Mouse (Mus musculus): ENCODE results near the gene Tysnd1. TPM values are rescaled to one million over a fixed set of nuclear protein-coding genes. Genes with fewer than 3 reads are reported as not detected.
A peak's percentile ranks its signal among the peaks of the same experiment; 100 is the strongest.

Gene Tysnd1
- polyA plus RNA-seq, 1 experiment from 2014 or later, result 41.4 TPM

- H3K9me3 ChIP-seq (ENCODE audit: low read depth, low read length), result no peaks in the 10 kb centered on the region
- H3K27ac ChIP-seq (ENCODE audit: low read depth), result no peak overlapping the region
- 91% methylated on average over 3 of the region's 3 CpGs for WGBS
- peaks cover 59% of the 10 kb centered on the region for H3K36me3 ChIP-seq (ENCODE audit: insufficient read depth)
- H3K4me1 ChIP-seq (ENCODE audit: insufficient read depth), result no peaks in the 10 kb centered on the region
- ATAC-seq (ENCODE audit: insufficient read depth) (no peak), DNase-seq (no peak)
- H3K4me2 ChIP-seq, result no peak overlapping the region
- no peak overlapping the region for H3K9ac ChIP-seq
- no peak overlapping the region for H3K4me3 ChIP-seq (ENCODE audit: low read depth, low read length)
- no peak for TF ChIP-seq CTCF (IDR thresholded peaks at IDR 0.05; ENCODE audit: low read depth)
- no peaks in the 10 kb centered on the region for H3K27me3 ChIP-seq (ENCODE audit: insufficient read depth, low read length)
Measured at GRCm38 (mm10) chr10:61655188-61655587, 40.1 kb upstream of the Tysnd1 start.

- peak; percentile 6; the same call in 1 of the 2 replicates for ATAC-seq (ENCODE audit: insufficient read depth)
Measured at GRCm38 (mm10) chr10:61656928-61657882, 38.1 kb upstream of the Tysnd1 start.

GRCm38 (mm10) chr10:61657985-61658384 is 37.3 kb upstream of the Tysnd1 start:
- ATAC-seq (ENCODE audit: insufficient read depth), result peak; percentile 44; the same call in 1 of the 2 replicates
- H3K4me1 ChIP-seq (ENCODE audit: insufficient read depth), result no peaks in the 10 kb centered on the region
- peak; percentile 79 for TF ChIP-seq CTCF (IDR thresholded peaks at IDR 0.05; ENCODE audit: low read depth)
- H3K36me3 ChIP-seq (ENCODE audit: insufficient read depth), result peaks cover 66% of the 10 kb centered on the region
- no peaks in the 10 kb centered on the region for H3K9me3 ChIP-seq (ENCODE audit: low read depth, low read length)
- DNase-seq, result peak; percentile 81
- no peak overlapping the region for H3K9ac ChIP-seq
- H3K27me3 ChIP-seq (ENCODE audit: insufficient read depth, low read length), result no peaks in the 10 kb centered on the region
- no peak overlapping the region for H3K4me3 ChIP-seq (ENCODE audit: low read depth, low read length)
- H3K27ac ChIP-seq (ENCODE audit: low read depth), result no peak overlapping the region
- no peak overlapping the region for H3K4me2 ChIP-seq
- WGBS, result 19% methylated on average over 4 of the region's 4 CpGs

More at GRCm38 (mm10) chr10:61656928-61657882, 38.1 kb upstream of the Tysnd1 start:
- Histone ChIP-seq H3K4me3 (ENCODE audit: low read depth, low read length) (no peak overlapping the region), H3K9ac (no peak overlapping the region), H3K9me3 (ENCODE audit: low read depth, low read length) (no peaks in the 10 kb centered on the region), H3K4me2 (no peak overlapping the region), H3K27ac (ENCODE audit: low read depth) (no peak overlapping the region), H3K27me3 (ENCODE audit: insufficient read depth, low read length) (no peaks in the 10 kb centered on the region), H3K36me3 (ENCODE audit: insufficient read depth) (peaks cover 65% of the 10 kb centered on the region), H3K4me1 (ENCODE audit: insufficient read depth) (no peaks in the 10 kb centered on the region)
- no peak for TF ChIP-seq CTCF (IDR thresholded peaks at IDR 0.05; ENCODE audit: low read depth)
- DNase-seq, result no peak
- 84% methylated on average over 18 of the region's 18 CpGs for WGBS

- no peak overlapping the region for H3K9ac ChIP-seq
- WGBS, result 64% methylated on average over 8 of the region's 8 CpGs
- no peak; the same call in 1 of the 2 replicates for ATAC-seq (ENCODE audit: insufficient read depth)
Measured at GRCm38 (mm10) chr10:61661887-61662286, 33.4 kb upstream of the Tysnd1 start.

GRCm38 (mm10) chr10:61662391-61662988 is 32.8 kb upstream of the Tysnd1 start:
- DNase-seq, result peak; percentile 59
- Histone ChIP-seq H3K27ac (ENCODE audit: low read depth) (no peak overlapping the region), H3K9me3 (ENCODE audit: low read depth, low read length) (no peaks in the 10 kb centered on the region), H3K4me2 (no peak overlapping the region), H3K9ac (no peak overlapping the region), H3K4me1 (ENCODE audit: insufficient read depth) (no peaks in the 10 kb centered on the region), H3K36me3 (ENCODE audit: insufficient read depth) (peaks cover 71% of the 10 kb centered on the region), H3K4me3 (ENCODE audit: low read depth, low read length) (no peak overlapping the region), H3K27me3 (ENCODE audit: insufficient read depth, low read length) (no peaks in the 10 kb centered on the region)
- 58% methylated on average over 10 of the region's 10 CpGs for WGBS
- no peak for TF ChIP-seq CTCF (IDR thresholded peaks at IDR 0.05; ENCODE audit: low read depth)
- ATAC-seq (ENCODE audit: insufficient read depth), result no peak

More at GRCm38 (mm10) chr10:61661887-61662286, 33.4 kb upstream of the Tysnd1 start:
- H3K27ac ChIP-seq (ENCODE audit: low read depth), result no peak overlapping the region
- no peaks in the 10 kb centered on the region for H3K27me3 ChIP-seq (ENCODE audit: insufficient read depth, low read length)
- H3K4me1 ChIP-seq (ENCODE audit: insufficient read depth), result no peaks in the 10 kb centered on the region
- H3K4me3 ChIP-seq (ENCODE audit: low read depth, low read length), result no peak overlapping the region
- H3K36me3 ChIP-seq (ENCODE audit: insufficient read depth), result peaks cover 71% of the 10 kb centered on the region
- no peak for TF ChIP-seq CTCF (IDR thresholded peaks at IDR 0.05; ENCODE audit: low read depth)
- no peaks in the 10 kb centered on the region for H3K9me3 ChIP-seq (ENCODE audit: low read depth, low read length)
- no peak for DNase-seq
- H3K4me2 ChIP-seq, result no peak overlapping the region

GRCm38 (mm10) chr10:61665111-61665510 is 30.2 kb upstream of the Tysnd1 start:
- Histone ChIP-seq H3K4me2 (no peak overlapping the region), H3K9ac (no peak overlapping the region), H3K4me3 (ENCODE audit: low read depth, low read length) (no peak overlapping the region), H3K4me1 (ENCODE audit: insufficient read depth) (no peaks in the 10 kb centered on the region), H3K9me3 (ENCODE audit: low read depth, low read length) (no peaks in the 10 kb centered on the region), H3K36me3 (ENCODE audit: insufficient read depth) (peaks cover 83% of the 10 kb centered on the region), H3K27me3 (ENCODE audit: insufficient read depth, low read length) (no peaks in the 10 kb centered on the region), H3K27ac (ENCODE audit: low read depth) (no peak overlapping the region)
- WGBS, result 90% methylated on average over 10 of the region's 10 CpGs
- no peak for TF ChIP-seq CTCF (IDR thresholded peaks at IDR 0.05; ENCODE audit: low read depth)
- ATAC-seq (ENCODE audit: insufficient read depth), result no peak
- no peak for DNase-seq

GRCm38 (mm10) chr10:61665651-61666050 is 29.7 kb upstream of the Tysnd1 start:
- no peak for TF ChIP-seq CTCF (IDR thresholded peaks at IDR 0.05; ENCODE audit: low read depth)
- H3K4me1 ChIP-seq (ENCODE audit: insufficient read depth), result no peaks in the 10 kb centered on the region
- H3K27me3 ChIP-seq (ENCODE audit: insufficient read depth, low read length), result no peaks in the 10 kb centered on the region
- peaks cover 84% of the 10 kb centered on the region for H3K36me3 ChIP-seq (ENCODE audit: insufficient read depth)
- no peaks in the 10 kb centered on the region for H3K9me3 ChIP-seq (ENCODE audit: low read depth, low read length)
- WGBS, result 85% methylated on average over 3 of the region's 3 CpGs
- no peak overlapping the region for H3K27ac ChIP-seq (ENCODE audit: low read depth)
- H3K4me3 ChIP-seq (ENCODE audit: low read depth, low read length), result no peak overlapping the region
- H3K9ac ChIP-seq, result no peak overlapping the region
- ATAC-seq (ENCODE audit: insufficient read depth), result no peak
- no peak for DNase-seq
- no peak overlapping the region for H3K4me2 ChIP-seq

Data from lung, embryonic 14.5 days (tissue).